Mouse (Mus musculus): Measurements from ENCODE around the gene Arel1.

The Arel1 gene

DNA sequence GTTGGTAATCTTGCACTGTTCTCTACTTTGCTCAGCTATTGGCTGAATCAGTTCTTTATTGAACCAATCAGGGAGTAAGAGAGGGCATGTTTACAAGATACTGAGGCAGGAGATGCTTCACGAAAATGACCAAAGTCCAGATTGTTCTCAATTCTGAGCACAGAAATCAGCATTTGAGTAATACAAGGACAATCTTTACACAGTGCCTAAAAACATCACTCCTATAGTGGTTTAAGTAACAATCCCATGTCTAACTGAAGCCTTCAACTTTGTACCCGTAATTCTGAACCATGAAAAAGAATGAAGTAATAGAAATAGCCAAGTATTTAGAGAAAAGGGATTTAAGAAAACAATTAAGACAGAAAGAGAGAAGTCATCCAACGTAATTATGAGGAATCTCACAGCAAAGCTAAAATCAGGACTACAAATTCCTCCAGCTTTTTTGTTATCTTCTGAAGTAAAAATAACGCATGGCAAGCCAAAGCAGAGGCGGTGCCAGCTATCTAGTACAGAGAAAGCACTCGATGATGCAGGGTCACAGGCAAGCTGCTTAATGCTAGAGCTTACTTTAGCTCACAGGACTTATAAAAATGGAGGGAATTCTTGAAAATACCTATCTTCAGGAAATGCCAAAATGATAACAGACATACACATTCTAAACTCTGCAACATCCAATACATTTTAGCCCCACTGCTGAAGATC is 22.0 kb downstream of the Arel1 start:
- DNase-seq, result no peak

DNA sequence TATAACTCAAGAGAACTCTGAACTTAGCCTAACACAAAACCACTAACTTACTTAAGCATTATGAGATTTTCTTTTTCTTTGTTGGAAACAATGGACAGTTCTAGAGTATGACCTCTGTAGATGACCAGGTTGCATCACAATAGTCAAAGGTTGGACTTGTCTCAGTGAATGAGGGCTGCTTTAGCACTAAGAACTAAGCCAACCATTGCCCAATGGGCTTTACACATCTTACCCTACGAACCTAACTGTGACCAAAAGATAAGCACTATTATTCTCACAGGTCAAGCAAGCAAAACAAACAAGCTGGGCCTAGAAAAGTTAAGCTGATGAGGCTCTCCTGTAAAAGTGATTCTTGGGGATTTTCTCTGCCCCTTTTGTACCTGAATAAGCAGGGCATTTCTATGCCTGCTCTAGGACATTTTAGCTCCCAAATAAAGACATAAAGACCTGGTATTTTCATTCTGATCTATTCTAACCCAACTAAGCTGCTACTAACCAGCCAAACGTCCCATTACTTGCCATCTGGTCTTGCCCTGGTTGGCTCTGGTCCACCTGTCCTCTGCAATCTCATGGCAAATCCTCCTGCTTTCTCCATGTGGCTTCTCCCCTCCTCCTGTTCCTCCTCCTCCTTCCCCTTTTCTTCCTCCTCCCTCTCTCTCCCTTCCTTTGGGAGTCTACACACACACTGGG is 22.7 kb downstream of the Arel1 start:
- peak; percentile 66 for DNase-seq

DNA sequence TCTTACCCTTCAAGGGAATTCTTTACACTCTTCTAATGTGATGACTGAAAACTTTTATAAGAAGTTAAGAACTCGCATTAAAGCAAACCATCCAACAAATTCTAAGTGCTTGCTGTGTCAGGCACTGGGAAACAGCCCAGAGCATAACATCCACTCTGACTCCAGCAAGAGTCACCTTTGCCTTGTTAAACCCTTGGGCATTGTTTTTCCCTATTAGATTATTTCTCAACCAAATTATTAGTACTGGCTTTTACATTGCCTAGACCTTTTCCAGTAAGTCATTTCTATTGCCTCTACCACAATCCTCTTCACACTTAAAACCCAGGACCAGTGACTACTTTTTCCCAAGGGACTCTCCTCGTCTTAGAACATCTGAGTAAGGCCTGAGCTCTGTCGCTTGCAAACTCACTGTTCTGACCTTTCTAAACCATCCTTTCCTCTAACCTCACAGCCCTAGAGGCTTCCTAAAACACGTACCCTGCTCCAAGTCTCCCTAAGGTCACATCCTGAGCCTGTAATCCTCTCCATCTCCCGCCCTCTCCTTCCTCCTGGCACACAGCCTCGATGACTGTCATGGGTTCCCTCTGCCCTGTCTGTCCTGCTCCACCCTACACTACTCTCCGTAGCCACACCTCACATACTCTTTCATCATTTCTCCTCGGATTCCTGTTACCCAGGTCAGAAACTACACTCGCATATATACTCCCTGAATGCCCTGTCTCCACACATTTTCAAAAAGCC is 25.7 kb downstream of the Arel1 start:
- no peak for DNase-seq

GRCm38 (mm10) chr12:84944150-84944812 is 26.4 kb downstream of the Arel1 start:
- no peak for DNase-seq

DNA sequence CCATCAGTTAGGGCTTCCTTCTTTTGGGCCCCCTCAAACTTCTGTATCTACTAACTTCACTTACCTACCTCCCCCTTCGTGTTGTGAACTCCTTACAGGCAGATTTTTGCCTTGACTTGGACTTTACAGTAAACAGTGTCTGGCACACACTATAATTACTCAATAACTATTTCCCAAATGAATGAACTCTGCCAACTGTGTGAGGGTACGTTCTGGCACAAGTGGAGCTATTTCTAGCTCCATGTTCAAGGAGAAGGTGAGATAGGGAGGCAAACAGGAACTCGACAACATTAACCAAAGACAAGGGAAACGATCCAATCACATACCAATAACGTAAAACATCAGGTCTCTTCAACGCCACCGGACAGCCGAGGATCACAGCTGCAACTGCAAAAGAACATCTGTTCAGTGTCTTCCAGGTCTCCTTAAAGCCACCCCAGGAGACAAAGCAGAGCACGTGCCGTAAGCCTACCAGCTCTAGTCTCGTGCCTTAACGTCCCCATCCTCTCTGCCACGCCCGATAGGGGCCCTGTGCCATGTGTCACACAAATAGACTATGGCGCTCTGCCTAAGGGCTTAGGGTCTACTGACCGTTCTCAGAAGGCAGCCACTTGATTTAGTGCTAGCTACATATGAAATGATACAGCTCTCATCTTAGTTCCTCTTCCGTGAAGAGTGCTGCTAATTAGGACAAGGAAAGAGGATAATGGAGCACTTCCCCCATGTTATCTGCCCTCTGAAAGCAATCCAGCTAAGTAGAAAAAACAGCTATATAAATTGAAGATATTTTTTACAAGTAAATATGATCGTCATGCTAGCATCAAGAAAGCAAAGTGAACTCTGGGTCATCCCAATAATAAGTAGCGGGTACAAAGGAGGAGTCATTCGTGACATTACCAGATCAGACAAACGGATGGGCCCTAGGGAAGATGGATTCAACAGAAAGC is 27.4 kb downstream of the Arel1 start:
- no peak for DNase-seq

DNA sequence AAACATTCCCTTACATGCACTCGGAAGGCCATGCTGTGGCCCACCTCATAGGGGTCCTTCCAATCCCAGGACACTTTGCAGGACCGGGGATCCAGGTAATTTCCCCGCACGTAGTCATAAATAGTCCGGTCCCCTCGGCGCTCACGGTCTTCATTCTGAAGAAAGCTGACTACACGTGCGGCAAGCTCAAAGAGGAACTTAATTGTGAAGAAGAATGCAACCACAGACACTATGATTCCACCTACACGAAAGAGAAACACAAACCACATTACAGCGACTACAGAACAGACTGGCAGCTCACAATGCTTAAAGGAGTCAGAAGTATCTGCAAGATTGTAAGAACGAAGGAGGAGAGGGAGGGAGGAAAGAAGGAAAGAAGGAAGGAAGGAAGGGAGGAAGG is 29.0 kb downstream of the Arel1 start:
- no peak for DNase-seq

DNA sequence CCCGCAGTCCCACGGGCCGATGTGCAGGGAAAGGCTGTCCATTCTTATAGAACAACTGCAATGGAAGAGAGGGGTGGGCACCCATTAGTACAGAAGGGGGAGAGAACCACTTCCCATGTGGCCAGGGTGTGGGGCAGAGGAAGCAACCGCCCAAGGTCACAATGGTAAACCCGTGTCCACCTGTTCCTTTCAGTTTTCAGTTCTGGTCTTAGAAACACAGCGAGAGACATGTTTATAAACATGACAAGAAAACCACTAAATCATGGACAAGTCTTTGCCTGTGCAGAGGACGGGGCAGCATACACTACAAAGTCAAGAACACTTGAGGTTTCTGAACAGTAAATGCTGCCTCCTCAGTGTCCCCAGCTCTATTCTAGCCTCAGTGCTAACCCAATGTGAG is 30.4 kb downstream of the Arel1 start:
- no peak for DNase-seq

GRCm38 (mm10) chr12:84939117-84939516 is 31.6 kb downstream of the Arel1 start:
- DNase-seq, result no peak

- no peak for DNase-seq
Measured at GRCm38 (mm10) chr12:84935343-84935742, 35.4 kb downstream of the Arel1 start.

GRCm38 (mm10) chr12:84932210-84932609 is 38.5 kb downstream of the Arel1 start:
- no peak for DNase-seq

GRCm38 (mm10) chr12:84926542-84926941 is 44.2 kb downstream of the Arel1 start:
- no peak for DNase-seq

- no peak for DNase-seq
Measured at GRCm38 (mm10) chr12:84924324-84924723, 46.4 kb downstream of the Arel1 start.

GRCm38 (mm10) chr12:84921881-84922419 is 48.8 kb downstream of the Arel1 start:
- no peak for DNase-seq

DNA sequence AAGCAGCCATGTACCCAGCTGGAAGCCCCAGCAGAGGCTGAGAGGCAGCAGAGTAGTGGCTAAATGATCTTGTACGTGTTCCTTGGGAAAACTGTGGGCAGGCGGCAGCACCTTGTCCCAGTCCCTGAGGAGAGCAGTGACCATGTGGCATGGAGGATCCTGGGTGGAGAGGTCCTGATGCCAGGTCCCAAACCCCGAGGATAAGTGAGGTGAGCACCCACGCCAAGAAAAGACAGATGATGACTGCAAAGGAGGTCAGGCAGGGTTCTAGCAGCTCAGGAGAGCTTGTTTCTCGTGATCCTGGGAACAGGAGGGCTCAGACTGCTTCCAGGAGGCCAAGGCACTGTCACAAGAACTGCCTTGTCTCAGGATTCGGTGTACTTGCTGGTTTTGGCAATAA is 51.9 kb downstream of the Arel1 start:
- DNase-seq, result peak; percentile 32

DNA sequence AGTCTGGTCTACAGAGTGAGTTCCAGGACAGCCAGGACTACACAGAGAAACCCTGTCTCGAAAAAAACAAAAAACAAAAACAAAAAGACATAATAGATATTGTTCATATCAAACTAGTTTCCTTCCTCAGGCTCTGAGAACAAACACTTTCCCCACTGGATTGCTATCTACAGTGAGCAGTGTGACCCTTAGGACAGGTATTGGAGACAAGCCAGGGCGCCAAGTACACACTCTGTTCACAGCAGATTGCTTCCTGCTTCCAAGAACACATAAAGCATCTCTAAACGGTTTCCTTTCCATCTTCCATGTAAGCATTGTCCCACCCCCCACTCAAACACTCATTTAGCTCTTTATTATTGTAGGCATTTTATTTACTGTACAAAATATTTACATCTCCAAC is 52.9 kb downstream of the Arel1 start:
- no peak for DNase-seq

DNA sequence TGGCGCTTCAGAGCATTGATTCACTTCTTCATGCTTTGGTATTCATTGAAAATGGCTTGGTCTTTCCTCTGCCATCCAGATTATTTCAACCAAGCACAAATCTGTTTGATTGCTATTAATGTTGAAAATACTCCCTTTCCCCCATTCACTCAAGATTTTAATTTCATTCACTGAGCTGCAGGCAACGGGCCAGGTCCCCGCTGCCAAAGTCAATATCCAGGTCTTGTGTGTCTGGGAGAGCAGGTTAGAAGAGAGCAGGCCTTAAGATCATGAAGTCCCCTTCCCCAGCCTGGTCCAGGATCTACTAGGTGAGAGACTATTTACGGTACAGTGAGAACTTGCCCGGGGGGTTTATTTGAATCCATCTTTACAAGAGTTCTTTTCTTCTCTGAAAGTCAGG is 55.7 kb downstream of the Arel1 start:
- no peak for DNase-seq

DNA sequence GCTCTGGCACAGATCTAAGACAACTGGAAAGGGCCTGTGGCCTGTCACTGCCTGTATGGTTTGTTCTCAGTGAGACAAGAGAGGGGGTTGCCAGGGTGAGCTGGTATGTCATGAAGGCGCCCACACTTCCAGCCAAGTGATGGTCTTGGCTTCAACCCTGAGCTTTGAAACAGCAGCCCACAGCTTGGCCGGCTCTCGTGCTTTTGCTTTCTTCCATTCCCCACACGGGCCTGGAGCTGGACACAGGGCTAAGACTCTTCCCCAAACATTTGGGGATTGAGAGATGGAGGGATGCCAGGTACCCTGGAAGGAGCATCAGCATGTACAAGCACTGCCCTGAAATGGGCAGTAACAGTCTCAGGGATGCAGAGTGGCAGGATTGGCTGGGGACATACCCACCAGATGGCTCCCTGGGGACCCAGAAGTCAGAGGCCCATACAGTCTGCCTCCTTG is 58.0 kb downstream of the Arel1 start:
- DNase-seq, result peak; percentile 25

- no peak for DNase-seq
Measured at GRCm38 (mm10) chr12:84911640-84912039, 59.1 kb downstream of the Arel1 start.

DNA sequence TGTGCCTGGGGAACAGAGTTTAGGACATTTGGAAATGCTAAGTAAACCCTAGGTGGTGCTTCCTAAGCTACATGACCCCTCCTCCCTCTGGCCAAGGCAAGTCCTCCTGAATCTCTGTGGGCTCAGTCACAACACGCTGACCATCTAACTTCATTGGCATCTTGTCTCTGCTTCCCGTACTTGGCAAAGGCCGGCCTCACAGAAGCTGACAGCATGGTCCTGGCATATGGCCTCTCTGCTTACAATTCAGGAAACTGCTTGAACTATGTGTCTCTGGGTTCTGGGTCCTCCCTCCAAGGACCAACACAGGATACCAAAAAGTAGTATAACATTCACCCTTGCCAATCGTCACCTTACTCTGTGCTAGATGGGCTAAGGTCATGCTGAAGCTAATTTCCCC is 60.6 kb downstream of the Arel1 start:
- DNase-seq, result peak; percentile 58

GRCm38 (mm10) chr12:84907627-84908480 is 62.8 kb downstream of the Arel1 start:
- DNase-seq, result peak; percentile 79

Data from cerebellum, adult 8-10 months (tissue).